9 mouse cellular contexts compared by ENCODE assay signal in the genomic region with DNA sequence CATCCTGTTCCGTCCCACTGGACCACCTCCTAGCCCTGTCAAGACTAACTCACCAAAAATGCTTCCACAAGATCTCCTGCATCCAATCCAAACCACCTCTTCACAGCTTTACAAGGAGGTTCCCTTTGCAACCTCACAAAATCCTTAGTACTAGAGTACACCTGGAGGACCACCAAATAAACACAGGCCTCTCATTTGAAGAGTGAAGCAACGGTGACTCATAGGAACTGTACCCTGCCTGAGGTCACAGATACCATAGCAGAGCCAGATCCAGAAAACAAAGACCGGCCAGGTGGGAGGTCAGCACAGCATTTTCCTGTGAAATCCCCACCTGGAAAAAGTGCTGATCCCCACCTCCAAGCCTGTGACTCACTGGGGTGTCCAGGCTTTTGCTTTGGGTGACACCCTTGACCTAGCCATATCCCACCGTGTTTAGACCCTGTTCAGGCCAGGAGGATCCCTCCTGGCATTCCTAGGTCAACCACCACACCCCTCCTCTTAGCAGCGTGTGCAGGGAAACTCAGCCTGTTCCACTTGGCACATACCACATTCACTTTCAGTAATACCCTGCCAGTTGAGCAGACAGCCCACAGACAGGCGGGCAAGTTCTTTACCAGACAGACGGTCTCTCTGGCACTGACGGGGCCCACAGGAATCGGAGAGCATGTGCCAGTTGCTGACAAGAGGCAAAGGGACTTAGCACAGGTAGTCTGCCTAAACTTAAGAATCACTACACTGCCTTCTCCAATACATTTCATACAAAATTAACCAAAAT. TPM values are rescaled to one million over a fixed set of nuclear protein-coding genes. Genes with fewer than 3 reads are reported as not detected.
DNase-seq lines count a peak whose midpoint lies in the region; ATAC-seq and TF ChIP-seq lines count a peak whose summit lies in the region.
"Had no signal": no experiment of that assay in that cellular context is flagged by ENCODE, and none has a peak within 500 bp of the region (broad histone marks: within the 10 kb centered on the region; RNA-seq: fewer than 3 reads in every experiment).

No protein-coding gene starts in this region.

- peaks cover 54% of the 10 kb centered on the region for H3K36me3 ChIP-seq in G1E (replicated peaks)
- peaks cover 55% of the 10 kb centered on the region for H3K36me3 ChIP-seq in embryonic facial prominence, embryonic 10.5 days (replicated peaks)
- H3K36me3 ChIP-seq in limb, embryonic 10.5 days: peaks cover 55% of the 10 kb centered on the region

- H3K27me3 ChIP-seq in G1E (ENCODE audit: insufficient read depth, low read length): no peaks in the 10 kb centered on the region
- H3K27me3 ChIP-seq in embryonic facial prominence, embryonic 10.5 days (replicated peaks; ENCODE audit: low read depth, poor library complexity, severe bottlenecking): no peaks in the 10 kb centered on the region
- no peaks in the 10 kb centered on the region for H3K27me3 ChIP-seq in limb, embryonic 10.5 days (ENCODE audit: low read depth, poor library complexity, severe bottlenecking)

- TF ChIP-seq CTCF in G1E (IDR thresholded peaks at IDR 0.05; ENCODE audit: low read depth, low read length): no peak

- peaks cover 47% of the 10 kb centered on the region for H3K4me1 ChIP-seq in G1E (ENCODE audit: insufficient read depth, low read depth, low read length)
- H3K4me1 ChIP-seq in embryonic facial prominence, embryonic 10.5 days: peaks cover 37% of the 10 kb centered on the region
- peaks cover 38% of the 10 kb centered on the region for H3K4me1 ChIP-seq in limb, embryonic 10.5 days

- DNase-seq in heart, adult 11 months: peak; percentile 74
- no peak for DNase-seq in heart, adult 8-10 months (ENCODE audit: low spot score)
- no peak for DNase-seq in G1E (ENCODE audit: low spot score)
- no peak for DNase-seq in embryonic facial prominence, embryonic 10.5 days (ENCODE audit: low spot score)
- no peak for DNase-seq in limb, embryonic 10.5 days (ENCODE audit: low spot score)
- no peak for DNase-seq in ovary, postnatal 10 days (ENCODE audit: low spot score)
- no peak for DNase-seq in urinary bladder, postnatal 36 days (ENCODE audit: low spot score in 2 of 2)

- H3K9me3 ChIP-seq in G1E (replicated peaks): no peaks in the 10 kb centered on the region
- no peaks in the 10 kb centered on the region for H3K9me3 ChIP-seq in embryonic facial prominence, embryonic 10.5 days
- no peaks in the 10 kb centered on the region for H3K9me3 ChIP-seq in limb, embryonic 10.5 days (replicated peaks)

- peak overlapping the region; percentile 49; the same call in 1 of the 2 replicates for H3K4me3 ChIP-seq in G1E (ENCODE audit: low read depth, low read length)
- peak overlapping the region; percentile 96; the same call in 1 of the 2 replicates for H3K4me3 ChIP-seq in embryonic facial prominence, embryonic 10.5 days
- peak overlapping the region; percentile 10; the same call in 1 of the 2 replicates for H3K4me3 ChIP-seq in limb, embryonic 10.5 days

- no peak overlapping the region for H3K27ac ChIP-seq in embryonic facial prominence, embryonic 10.5 days (replicated peaks)
- no peak overlapping the region for H3K27ac ChIP-seq in limb, embryonic 10.5 days

- ATAC-seq in G1E (ENCODE audit: extremely low read depth, insufficient number of reproducible peaks, low FRiP score, poor library complexity, severe bottlenecking): no peak
- ATAC-seq in megakaryocyte progenitor cell, adult 5-6 weeks (replicated peaks; ENCODE audit: poor library complexity): no peak
- ATAC-seq: inflammation-experienced regulatory T-cells, adult 6 months had no signal

- 90% methylated on average over 9 of the region's 9 CpGs for WGBS in embryonic facial prominence, embryonic 10.5 days
- WGBS in limb, embryonic 10.5 days: 90% methylated on average over 9 of the region's 9 CpGs

RNA-seq across cellular contexts. Expression of a gene that starts 2.7 kb away (rescaled TPM):
- total RNA-seq in heart, adult 8-10 months (2022): 10 to 100 TPM; 13.0 to 16.0 (median 14.5) TPM
- total RNA-seq in G1E (2014; fragmentation: Nextera tagmentation) (51.9 and 70.4 TPM in 2 replicates), G1E (2017) (76.8 and 87.4 TPM in 2 replicates)
- 26.1 and 33.9 TPM in 2 replicates for polyA plus RNA-seq in G1E (2012)
- polyA plus RNA-seq in embryonic facial prominence, embryonic 10.5 days (2016; fragmentation: Nextera tagmentation; extraction: Ambion mirVana): 54.6 and 56.3 TPM in 2 replicates
- polyA plus RNA-seq in limb, embryonic 10.5 days (2016; fragmentation: Nextera tagmentation; extraction: Ambion mirVana): 56.8 and 64.1 TPM in 2 replicates
- 36.2 and 41.8 TPM in 2 replicates for total RNA-seq in megakaryocyte progenitor cell, adult 5-6 weeks (2015)
- 65.0 and 92.2 TPM in 2 replicates for total RNA-seq in megakaryocyte progenitor cell, adult 5-6 weeks (2017)

Comparison
In these comparisons a context has a peak if more than half of its experiments do, and no peak if none do; other contexts are left out.
1. H3K4me3 ChIP-seq: peak in every context shown above with its lines; median percentile 96 in embryonic facial prominence, embryonic 10.5 days; 49 in G1E; 10 in limb, embryonic 10.5 days.